Mouse (Mus musculus) cerebellum, adult 2 months (tissue): ENCODE results near the gene Zfp811.
A peak's percentile ranks its signal among the peaks of the same experiment; 100 is the strongest.

Experiments
- CTCF ChIP-seq: fragments of 200-500 bp; IDR thresholded peaks from 2 replicates; pipeline ENCODE4 v1.5.1; 2011; ENCODE audit warnings: low read depth, mild to moderate bottlenecking, control low read depth, low read length, moderate library complexity, borderline replicate concordance; ENCODE audit not compliant: insufficient read depth
- POLR2A ChIP-seq: fragments of 200-500 bp; IDR thresholded peaks from 2 replicates; pipeline ENCODE4 v1.6.1; 2011; ENCODE audit warnings: low read length, control low read depth, borderline replicate concordance; ENCODE audit not compliant: insufficient read depth

DNA sequence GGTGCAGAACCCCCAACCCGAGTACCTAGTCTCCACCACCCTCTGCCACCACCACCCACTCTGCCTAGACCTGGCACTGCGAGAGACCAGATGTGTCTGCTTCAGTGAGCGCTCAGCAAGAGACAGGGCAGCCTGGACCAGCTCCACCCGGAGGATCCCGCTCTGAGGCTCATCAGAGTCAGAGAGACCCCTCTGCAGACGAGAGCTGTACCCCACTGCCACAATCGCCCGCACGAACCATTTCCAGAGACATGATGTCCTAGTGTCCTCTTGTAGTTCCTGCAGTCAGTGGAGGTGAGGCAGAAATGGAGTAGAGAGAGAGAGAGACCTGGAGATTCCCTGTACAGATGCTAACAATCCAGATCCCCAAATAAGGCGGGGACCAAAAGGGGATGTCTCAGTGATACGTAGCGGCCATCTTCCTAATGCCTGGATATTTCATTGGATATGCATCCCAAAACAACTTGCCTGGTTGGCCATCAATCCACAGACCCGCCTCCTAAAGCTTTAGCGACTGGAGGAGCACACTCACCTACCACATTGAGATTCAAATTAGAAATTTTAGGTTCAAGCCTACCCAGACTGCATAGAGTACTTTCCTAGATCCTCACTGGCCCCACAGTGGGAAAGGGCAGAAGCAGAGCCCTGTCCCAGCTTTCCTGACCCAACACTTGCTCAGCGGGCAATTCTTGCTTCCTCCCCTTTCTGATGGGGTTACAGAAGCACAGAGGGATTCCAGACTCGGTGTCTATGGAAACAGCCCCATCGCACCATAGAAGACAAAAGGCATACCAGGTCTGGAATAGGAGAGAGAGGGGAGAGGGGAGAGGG lies at the start of gene Zfp811:
- TF ChIP-seq POLR2A, result peak; percentile 43; the same call in 1 of the 2 replicates
- no peak for TF ChIP-seq CTCF
